Mouse (Mus musculus): Measurements from ENCODE around the gene Wdr26.

DNA sequence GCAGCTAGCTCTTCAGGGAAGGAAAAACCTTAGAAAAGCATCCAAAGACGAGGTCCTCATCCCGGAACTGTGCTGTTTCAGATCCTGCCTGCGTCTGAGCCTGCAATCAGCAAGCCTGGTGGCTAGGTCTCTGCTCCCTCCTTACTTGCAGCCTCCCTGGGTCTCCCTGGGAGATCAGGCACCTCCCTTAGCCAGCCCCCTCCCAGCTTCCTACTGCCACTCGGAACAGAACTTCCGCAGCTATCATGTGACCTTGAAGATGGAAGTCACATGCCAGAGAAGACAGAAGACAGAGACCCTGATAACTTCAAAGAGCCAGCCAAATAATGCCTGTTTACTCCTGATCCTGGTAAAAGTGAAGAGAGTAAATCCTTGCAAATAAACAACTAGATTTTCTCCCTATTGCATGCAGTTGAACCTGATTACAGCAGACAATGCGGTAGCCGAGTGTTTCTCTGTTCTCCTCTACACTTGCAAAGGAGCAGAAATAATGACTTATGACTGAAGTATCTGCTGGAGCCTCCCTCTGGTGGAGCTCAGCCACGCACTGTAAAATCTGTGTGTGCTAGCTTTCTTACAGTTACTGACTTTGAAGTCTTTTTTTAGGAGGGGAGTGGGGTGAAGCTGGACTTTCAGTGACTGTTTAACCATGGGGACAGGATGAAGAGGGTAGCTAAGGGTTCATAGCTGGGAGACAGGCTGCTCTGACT is 22.7 kb upstream of the Wdr26 start:
- TF ChIP-seq TAL1 (IDR thresholded peaks at IDR 0.05; ENCODE audit: low read length): no peak
- no peak for TF ChIP-seq GATA1 (IDR thresholded peaks at IDR 0.05; ENCODE audit: low read length)
